Mouse (Mus musculus): ENCODE measurements around the gene Glis1. TPM values are rescaled to one million over a fixed set of nuclear protein-coding genes. Genes with fewer than 3 reads are reported as not detected.
A peak's percentile ranks its signal among the peaks of the same experiment; 100 is the strongest.

Glis1 gene
- total and polyA plus RNA-seq, 2 experiments from 2014 or later = 1.4 to 2.1 TPM

GRCm38 (mm10) chr4:107502601-107503051, 68.2 kb downstream of the Glis1 start:
- no peaks in the 10 kb centered on the region for H3K27me3 ChIP-seq (ENCODE audit: insufficient read depth, low read length)
- DNase-seq (ENCODE audit: low spot score) = no peak
- H3K4me1 ChIP-seq (ENCODE audit: insufficient read depth, low read length) = no peaks in the 10 kb centered on the region
- H3K9ac ChIP-seq (replicated peaks; ENCODE audit: low read length, poor library complexity, severe bottlenecking) = no peak overlapping the region
- 0 out of 2 replicates have a peak overlapping the region, but pooled peaks have one; percentile 26 for H3K27ac ChIP-seq (ENCODE audit: low read depth, low read length)
- no peak for ATAC-seq (ENCODE audit: low FRiP score)
- no peak overlapping the region for H3K4me2 ChIP-seq (ENCODE audit: low read depth, low read length, poor library complexity, severe bottlenecking)
- no peaks in the 10 kb centered on the region for H3K36me3 ChIP-seq (ENCODE audit: insufficient read depth, low read length)
- 56% methylated on average over 10 of the region's 10 CpGs for WGBS
- TF ChIP-seq CTCF (IDR thresholded peaks at IDR 0.05) = no peak
- no peaks in the 10 kb centered on the region for H3K9me3 ChIP-seq (ENCODE audit: low read length)
- H3K4me3 ChIP-seq (ENCODE audit: low read depth, low read length) = no peak overlapping the region

GRCm38 (mm10) chr4:107514981-107515380, 80.6 kb downstream of the Glis1 start:
- no peak overlapping the region for H3K9ac ChIP-seq (replicated peaks; ENCODE audit: low read length, poor library complexity, severe bottlenecking)
- ATAC-seq (ENCODE audit: low FRiP score) = no peak
- no peaks in the 10 kb centered on the region for H3K4me1 ChIP-seq (ENCODE audit: insufficient read depth, low read length)
- 93% methylated on average over 11 of the region's 11 CpGs for WGBS
- DNase-seq (ENCODE audit: low spot score) = no peak
- no peak overlapping the region for H3K4me2 ChIP-seq (ENCODE audit: low read depth, low read length, poor library complexity, severe bottlenecking)
- no peaks in the 10 kb centered on the region for H3K9me3 ChIP-seq (ENCODE audit: low read length)
- H3K4me3 ChIP-seq (ENCODE audit: low read depth, low read length) = no peak overlapping the region
- no peaks in the 10 kb centered on the region for H3K27me3 ChIP-seq (ENCODE audit: insufficient read depth, low read length)
- no peak for TF ChIP-seq CTCF (IDR thresholded peaks at IDR 0.05)
- no peaks in the 10 kb centered on the region for H3K36me3 ChIP-seq (ENCODE audit: insufficient read depth, low read length)
- no peak overlapping the region for H3K27ac ChIP-seq (ENCODE audit: low read depth, low read length)

- Histone ChIP-seq H3K4me2 (ENCODE audit: low read depth, low read length, poor library complexity, severe bottlenecking) (no peak overlapping the region), H3K9me3 (ENCODE audit: low read length) (no peaks in the 10 kb centered on the region), H3K27me3 (ENCODE audit: insufficient read depth, low read length) (no peaks in the 10 kb centered on the region), H3K4me1 (ENCODE audit: insufficient read depth, low read length) (no peaks in the 10 kb centered on the region), H3K9ac (replicated peaks; ENCODE audit: low read length, poor library complexity, severe bottlenecking) (no peak overlapping the region), H3K4me3 (ENCODE audit: low read depth, low read length) (no peak overlapping the region), H3K36me3 (ENCODE audit: insufficient read depth, low read length) (no peaks in the 10 kb centered on the region), H3K27ac (ENCODE audit: low read depth, low read length) (no peak overlapping the region)
- no peak for TF ChIP-seq CTCF (IDR thresholded peaks at IDR 0.05)
- no peak for ATAC-seq (ENCODE audit: low FRiP score)
- DNase-seq (ENCODE audit: low spot score) = no peak
- WGBS = 91% methylated on average over 7 of the region's 7 CpGs
Measured at GRCm38 (mm10) chr4:107515626-107516025, 81.2 kb downstream of the Glis1 start.

GRCm38 (mm10) chr4:107518766-107519165, 84.4 kb downstream of the Glis1 start:
- Histone ChIP-seq H3K4me1 (ENCODE audit: insufficient read depth, low read length) (no peaks in the 10 kb centered on the region), H3K4me2 (ENCODE audit: low read depth, low read length, poor library complexity, severe bottlenecking) (no peak overlapping the region), H3K9me3 (ENCODE audit: low read length) (no peaks in the 10 kb centered on the region), H3K4me3 (ENCODE audit: low read depth, low read length) (no peak overlapping the region), H3K27me3 (ENCODE audit: insufficient read depth, low read length) (no peaks in the 10 kb centered on the region), H3K9ac (replicated peaks; ENCODE audit: low read length, poor library complexity, severe bottlenecking) (no peak overlapping the region), H3K36me3 (ENCODE audit: insufficient read depth, low read length) (no peaks in the 10 kb centered on the region), H3K27ac (ENCODE audit: low read depth, low read length) (no peak overlapping the region)
- no peak for ATAC-seq (ENCODE audit: low FRiP score)
- no peak for DNase-seq (ENCODE audit: low spot score)
- WGBS = 92% methylated on average over 11 of the region's 11 CpGs
- TF ChIP-seq CTCF (IDR thresholded peaks at IDR 0.05) = no peak

GRCm38 (mm10) chr4:107520071-107520470, 85.7 kb downstream of the Glis1 start:
- DNase-seq (ENCODE audit: low spot score) (no peak), ATAC-seq (ENCODE audit: low FRiP score) (no peak)
- Histone ChIP-seq H3K4me2 (ENCODE audit: low read depth, low read length, poor library complexity, severe bottlenecking) (no peak overlapping the region), H3K9me3 (ENCODE audit: low read length) (no peaks in the 10 kb centered on the region), H3K36me3 (ENCODE audit: insufficient read depth, low read length) (no peaks in the 10 kb centered on the region), H3K4me3 (ENCODE audit: low read depth, low read length) (no peak overlapping the region), H3K4me1 (ENCODE audit: insufficient read depth, low read length) (no peaks in the 10 kb centered on the region), H3K27me3 (ENCODE audit: insufficient read depth, low read length) (no peaks in the 10 kb centered on the region), H3K9ac (replicated peaks; ENCODE audit: low read length, poor library complexity, severe bottlenecking) (no peak overlapping the region), H3K27ac (ENCODE audit: low read depth, low read length) (no peak overlapping the region)
- TF ChIP-seq CTCF (IDR thresholded peaks at IDR 0.05) = no peak
- 81% methylated on average over 5 of the region's 5 CpGs for WGBS

GRCm38 (mm10) chr4:107520816-107521215, 86.4 kb downstream of the Glis1 start:
- no peak overlapping the region for H3K4me2 ChIP-seq (ENCODE audit: low read depth, low read length, poor library complexity, severe bottlenecking)
- 52% methylated on average over 4 of the region's 5 CpGs for WGBS
- H3K9ac ChIP-seq (replicated peaks; ENCODE audit: low read length, poor library complexity, severe bottlenecking) = no peak overlapping the region
- H3K27me3 ChIP-seq (ENCODE audit: insufficient read depth, low read length) = no peaks in the 10 kb centered on the region
- ATAC-seq (ENCODE audit: low FRiP score) = no peak
- no peak for DNase-seq (ENCODE audit: low spot score)
- H3K4me3 ChIP-seq (ENCODE audit: low read depth, low read length) = no peak overlapping the region
- no peaks in the 10 kb centered on the region for H3K4me1 ChIP-seq (ENCODE audit: insufficient read depth, low read length)
- no peak overlapping the region for H3K27ac ChIP-seq (ENCODE audit: low read depth, low read length)
- H3K9me3 ChIP-seq (ENCODE audit: low read length) = no peaks in the 10 kb centered on the region
- no peak for TF ChIP-seq CTCF (IDR thresholded peaks at IDR 0.05)
- no peaks in the 10 kb centered on the region for H3K36me3 ChIP-seq (ENCODE audit: insufficient read depth, low read length)
